Mouse (Mus musculus) forebrain, embryonic 12.5 days (tissue): Measurements from ENCODE around the gene Ager. TPM values are rescaled to one million over a fixed set of nuclear protein-coding genes. Genes with fewer than 3 reads are reported as not detected.
A peak's percentile ranks its signal among the peaks of the same experiment; 100 is the strongest.

Experiments
- ATAC-seq: fragments of 200-750 bp; cut with Nextera tagmentation; 2 replicates; pipeline ENCODE4 v1.8.0; 2017; ENCODE audit warnings: moderate TSS enrichment; ENCODE audit not compliant: low FRiP score
- H3K27ac ChIP-seq: fragments of 300-500 bp; sonication (generic); 2 replicates; pipeline ENCODE4 v1.5.1; 2016; ENCODE audit warnings: mild to moderate bottlenecking
- H3K27me3 ChIP-seq: fragments of 300-500 bp; sonication (generic); 2 replicates; pipeline ENCODE4 v1.6.1; 2016; ENCODE audit warnings: mild to moderate bottlenecking
- H3K36me3 ChIP-seq: fragments of 300-500 bp; sonication (generic); replicated peaks from 2 replicates; pipeline ENCODE4 v1.6.1; 2016; ENCODE audit warnings: mild to moderate bottlenecking
- H3K4me1 ChIP-seq: fragments of 300-500 bp; sonication (generic); 2 replicates; pipeline ENCODE4 v1.6.1; 2016
- H3K4me2 ChIP-seq: fragments of 300-500 bp; sonication (generic); 2 replicates; pipeline ENCODE4 v1.6.1; 2016; ENCODE audit warnings: mild to moderate bottlenecking, moderate library complexity
- H3K4me3 ChIP-seq: fragments of 300-500 bp; sonication (generic); replicated peaks from 2 replicates; pipeline ENCODE4 v1.5.1; 2016; ENCODE audit warnings: mild to moderate bottlenecking
- H3K9ac ChIP-seq: fragments of 300-500 bp; sonication (generic); 2 replicates; pipeline ENCODE4 v1.6.1; 2016; ENCODE audit warnings: mild to moderate bottlenecking
- H3K9me3 ChIP-seq: fragments of 300-500 bp; sonication (generic); 2 replicates; pipeline ENCODE4 v1.6.1; 2016
- WGBS: fragments of 180-500 bp; shearing (Covaris S2); methylation state at CpG from one replicate; pipeline ENCODE4 v1.1.7; 2016; 5-methylcytosine and 5-hydroxymethylcytosine counted together
- polyA plus RNA-seq: library from polyadenylated mRNA; unstranded; fragments of >200 nt; fragmentation: Nextera tagmentation; extraction: Ambion mirVana; gene quantifications from 2 replicates; pipeline ENCODE4 v1.2.1, GENCODE M21; 2016

Gene Ager
- polyA plus RNA-seq, 1 experiment from 2014 or later = 2.6 TPM

- H3K4me2 ChIP-seq = peak overlapping the region; percentile 89
- H3K9me3 ChIP-seq = no peaks in the 10 kb centered on the region
- ATAC-seq = peak; percentile 81
- peak overlapping the region; percentile 87 for H3K9ac ChIP-seq
- H3K27ac ChIP-seq = peak overlapping the region; percentile 99
- under 1% methylated on average over 38 of the region's 38 CpGs for WGBS
- H3K36me3 ChIP-seq = no peaks in the 10 kb centered on the region
- H3K4me1 ChIP-seq = peaks cover 49% of the 10 kb centered on the region
- no peaks in the 10 kb centered on the region for H3K27me3 ChIP-seq
- H3K4me3 ChIP-seq = peak overlapping the region; percentile 60
Observed at GRCm38 (mm10) chr17:34586796-34587422, 10.8 kb upstream of the Ager start.

- Histone ChIP-seq H3K27ac (peak overlapping the region; percentile 99), H3K9me3 (no peaks in the 10 kb centered on the region), H3K4me3 (peak overlapping the region; percentile 60), H3K4me2 (peak overlapping the region; percentile 89), H3K4me1 (peaks cover 49% of the 10 kb centered on the region), H3K27me3 (no peaks in the 10 kb centered on the region), H3K9ac (peak overlapping the region; percentile 87), H3K36me3 (no peaks in the 10 kb centered on the region)
- ATAC-seq = peak; percentile 85
- WGBS = under 1% methylated on average over 49 of the region's 50 CpGs
Observed at GRCm38 (mm10) chr17:34587423-34587811, 10.2 kb upstream of the Ager start.

GRCm38 (mm10) chr17:34587814-34588213 is 9.8 kb upstream of the Ager start:
- H3K27me3 ChIP-seq = no peaks in the 10 kb centered on the region
- no peaks in the 10 kb centered on the region for H3K36me3 ChIP-seq
- no peak for ATAC-seq
- peaks cover 49% of the 10 kb centered on the region for H3K4me1 ChIP-seq
- WGBS = 4% methylated on average over 19 of the region's 19 CpGs
- peak overlapping the region; percentile 99 for H3K27ac ChIP-seq
- H3K9me3 ChIP-seq = no peaks in the 10 kb centered on the region
- H3K9ac ChIP-seq = peak overlapping the region; percentile 87
- H3K4me2 ChIP-seq = peak overlapping the region; percentile 89
- H3K4me3 ChIP-seq = peak overlapping the region; percentile 60

- H3K9me3 ChIP-seq = no peaks in the 10 kb centered on the region
- 72% methylated on average over 3 of the region's 3 CpGs for WGBS
- no peak for ATAC-seq
- H3K4me2 ChIP-seq = no peak overlapping the region
- H3K4me3 ChIP-seq = no peak overlapping the region
- H3K27ac ChIP-seq = no peak overlapping the region
- no peaks in the 10 kb centered on the region for H3K36me3 ChIP-seq
- peaks cover 58% of the 10 kb centered on the region for H3K4me1 ChIP-seq
- H3K9ac ChIP-seq = no peak overlapping the region
- H3K27me3 ChIP-seq = no peaks in the 10 kb centered on the region
Observed at GRCm38 (mm10) chr17:34588767-34589166, 8.9 kb upstream of the Ager start.

GRCm38 (mm10) chr17:34589206-34589605 is 8.5 kb upstream of the Ager start:
- no peak overlapping the region for H3K4me2 ChIP-seq
- 57% methylated on average over 7 of the region's 7 CpGs for whole genome bisulfite sequencing
- peaks cover 63% of the 10 kb centered on the region for H3K4me1 ChIP-seq
- peaks cover under 1% of the 10 kb centered on the region; the same call in 1 of the 2 replicates for H3K36me3 ChIP-seq
- no peak overlapping the region for H3K9ac ChIP-seq
- no peaks in the 10 kb centered on the region for H3K9me3 ChIP-seq
- H3K27me3 ChIP-seq = no peaks in the 10 kb centered on the region
- no peak for ATAC-seq
- 0 out of 2 replicates have a peak overlapping the region, but pooled peaks have one; percentile 37 for H3K27ac ChIP-seq
- no peak overlapping the region for H3K4me3 ChIP-seq

- Histone ChIP-seq H3K27ac (peak within 1 kb of the TSS; percentile 100), H3K27me3 (no peaks in the 10 kb centered on the region), H3K9ac (no peak within 1 kb of the TSS), H3K36me3 (peaks cover 5% of the 10 kb centered on the region), H3K4me2 (peak within 1 kb of the TSS; percentile 94), H3K4me3 (no peak within 1 kb of the TSS), H3K4me1 (peaks cover 68% of the 10 kb centered on the region), H3K9me3 (no peaks in the 10 kb centered on the region)
- no peak for ATAC-seq
- WGBS = 43% methylated on average over 7 of the region's 7 CpGs
Observed at GRCm38 (mm10) chr17:34589681-34590101, 8.0 kb upstream of the Ager start, which contains the start of gene Gpsm3. Gpsm3 (plus strand) TSS chr17:34589806.

- ATAC-seq = no peak
Observed at GRCm38 (mm10) chr17:34590154-34590987, 7.3 kb upstream of the Ager start.

GRCm38 (mm10) chr17:34591029-34591993 is 6.4 kb upstream of the Ager start, which contains the start of gene Pbx2:
Pbx2 (plus strand) TSS chr17:34591266.
- H3K4me1 ChIP-seq = peaks cover 74% of the 10 kb centered on the region
- H3K4me2 ChIP-seq = peak within 1 kb of the TSS; percentile 94
- peak within 1 kb of the TSS; percentile 86 for H3K4me3 ChIP-seq
- no peaks in the 10 kb centered on the region for H3K9me3 ChIP-seq
- no peaks in the 10 kb centered on the region for H3K27me3 ChIP-seq
- peak within 1 kb of the TSS; percentile 100 for H3K9ac ChIP-seq
- peaks cover 22% of the 10 kb centered on the region for H3K36me3 ChIP-seq
- H3K27ac ChIP-seq = peak within 1 kb of the TSS; percentile 100
- WGBS = 1% methylated on average over 21 of the region's 21 CpGs
- peak; percentile 18 for ATAC-seq

More at GRCm38 (mm10) chr17:34590154-34590987, 7.3 kb upstream of the Ager start:
- H3K4me3 ChIP-seq = no peak overlapping the region
- H3K27me3 ChIP-seq = no peaks in the 10 kb centered on the region
- peak overlapping the region; percentile 94 for H3K4me2 ChIP-seq
- H3K27ac ChIP-seq = peak overlapping the region; percentile 100
- WGBS = 67% methylated on average over 15 of the region's 15 CpGs
- no peak overlapping the region for H3K9ac ChIP-seq
- H3K9me3 ChIP-seq = no peaks in the 10 kb centered on the region
- peaks cover 12% of the 10 kb centered on the region for H3K36me3 ChIP-seq
- peaks cover 74% of the 10 kb centered on the region for H3K4me1 ChIP-seq

GRCm38 (mm10) chr17:34591994-34592375 is 5.7 kb upstream of the Ager start:
- H3K36me3 ChIP-seq = peaks cover 27% of the 10 kb centered on the region
- H3K4me3 ChIP-seq = peak overlapping the region; percentile 86
- H3K4me2 ChIP-seq = peak overlapping the region; percentile 94
- peak overlapping the region; percentile 100 for H3K27ac ChIP-seq
- H3K9ac ChIP-seq = peak overlapping the region; percentile 100
- no peaks in the 10 kb centered on the region for H3K9me3 ChIP-seq
- peak; percentile 40 for ATAC-seq
- no peaks in the 10 kb centered on the region for H3K27me3 ChIP-seq
- under 1% methylated on average over 26 of the region's 35 CpGs for WGBS
- H3K4me1 ChIP-seq = peaks cover 76% of the 10 kb centered on the region

GRCm38 (mm10) chr17:34592581-34593549 is 4.8 kb upstream of the Ager start:
- Histone ChIP-seq H3K36me3 (peaks cover 27% of the 10 kb centered on the region), H3K4me2 (peak overlapping the region; percentile 94), H3K4me3 (peak overlapping the region; percentile 86), H3K9ac (peak overlapping the region; percentile 100), H3K4me1 (peaks cover 81% of the 10 kb centered on the region), H3K27me3 (no peaks in the 10 kb centered on the region), H3K27ac (peak overlapping the region; percentile 100), H3K9me3 (no peaks in the 10 kb centered on the region)
- ATAC-seq = peak; percentile 22
- 2% methylated on average over 26 of the region's 32 CpGs for WGBS
